Mouse (Mus musculus) layer of hippocampus, postnatal 10 days (tissue): ENCODE measurements around the gene Chrm2. TPM values are rescaled to one million over a fixed set of nuclear protein-coding genes. Genes with fewer than 3 reads are reported as not detected.

Source experiments
- DNase-seq, 2 experiments: peaks; one replicate each; pipeline ENCODE4 v3.0.0; 2021; ENCODE audit warnings: low spot score in 2 of 2
- microRNA-seq, 2 experiments: library from miRNA; unstranded; fragments of <30 nt; microRNA quantifications; one replicate each; pipeline ENCODE4 v1.2.0; 2021
- total RNA-seq, 2 experiments: library from RNA; stranded (reverse); gene quantifications; 2 replicates each; pipeline ENCODE4 v1.2.3; 2021

Gene Chrm2
- total RNA-seq, 2 experiments from 2014 or later: 3.5 to 4.3 TPM

DNA sequence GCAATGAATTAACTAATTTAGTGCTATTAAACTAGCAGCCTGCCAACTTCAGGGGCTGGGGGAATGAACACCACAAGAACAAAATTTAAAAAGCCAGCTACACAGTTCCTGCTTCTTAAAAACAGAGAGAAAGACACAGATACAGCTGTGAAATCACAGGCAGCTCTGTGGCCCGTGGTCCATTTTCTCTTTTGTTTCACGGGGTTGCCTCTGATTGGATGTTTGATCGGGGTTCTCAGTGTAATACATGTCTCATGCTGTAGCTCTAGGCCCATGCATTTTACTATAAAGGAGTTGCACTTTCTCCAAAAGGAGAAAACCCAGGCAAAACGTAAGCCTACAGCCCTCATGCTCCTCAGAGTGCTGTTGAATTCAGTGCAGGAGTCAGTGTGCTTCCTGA, 128.6 kb downstream of the Chrm2 start:
- no peak for DNase-seq

- no peak for DNase-seq
These were observed 129.4 kb downstream of the Chrm2 start for GRCm38 (mm10) chr6:36517242-36517641.

GRCm38 (mm10) chr6:36523599-36523998, 135.7 kb downstream of the Chrm2 start:
- DNase-seq: no peak

- no peak for DNase-seq
These were observed 140.6 kb downstream of the Chrm2 start for GRCm38 (mm10) chr6:36528509-36528908.

DNA sequence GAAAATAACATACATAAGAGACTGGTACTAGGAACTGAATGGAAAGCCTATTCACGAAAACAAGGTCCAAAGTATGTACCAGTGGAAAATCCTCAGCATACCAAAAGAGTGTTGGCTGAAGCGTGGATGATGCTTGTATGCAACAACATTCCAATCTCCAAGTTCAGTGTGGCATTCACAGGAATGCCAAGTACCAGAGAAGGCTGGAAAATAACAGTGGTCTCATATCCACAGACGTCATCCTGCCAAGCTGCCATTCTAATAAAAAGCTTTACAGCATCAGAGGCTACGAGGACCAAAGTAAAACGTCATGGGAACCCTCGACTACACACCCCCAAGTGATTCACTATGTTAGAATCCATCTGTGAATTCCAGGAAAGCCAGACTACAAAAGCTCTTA, 153.4 kb downstream of the Chrm2 start:
- no peak for DNase-seq

DNA sequence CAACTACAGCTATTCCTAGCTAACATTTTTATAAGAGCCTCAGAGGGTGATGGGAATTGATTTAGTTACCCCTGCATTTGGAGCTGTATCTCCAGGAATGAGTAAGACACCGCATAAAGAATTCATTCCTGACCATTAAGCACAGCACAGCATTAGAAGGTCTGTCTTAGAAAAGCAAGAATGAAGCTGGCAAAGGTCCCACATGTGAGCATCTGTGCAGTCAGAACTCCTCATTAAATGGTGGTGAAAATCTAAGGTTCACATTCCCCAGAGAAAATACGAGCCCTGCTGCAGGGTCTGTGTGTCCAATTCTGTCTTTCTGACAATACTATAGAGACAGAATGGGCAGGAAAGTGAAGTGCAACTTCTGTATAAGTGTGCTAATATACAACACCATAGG, 179.0 kb downstream of the Chrm2 start:
- no peak for DNase-seq

Small RNA genes within 50 kb of the gene (microRNA-seq; reads per million reads assigned to microRNA genes)
- 392 to 510 reads per million in 2 experiments for gene Mir490
